Mouse (Mus musculus): ENCODE results near the gene Zfp428. TPM values are rescaled to one million over a fixed set of nuclear protein-coding genes. Genes with fewer than 3 reads are reported as not detected.

The Zfp428 gene
- polyA plus RNA-seq, 1 experiment from 2014 or later = 336 TPM

- ATAC-seq (replicated peaks) = peak; percentile 15; the same call in 1 of the 2 replicates
- Histone ChIP-seq H3K36me3 (replicated peaks) (peaks cover 12% of the 10 kb centered on the region), H3K4me2 (peak overlapping the region; percentile 85), H3K9me3 (no peaks in the 10 kb centered on the region), H3K9ac (peak overlapping the region; percentile 63), H3K27ac (peak overlapping the region; percentile 94), H3K4me1 (peaks cover 37% of the 10 kb centered on the region), H3K4me3 (peak overlapping the region; percentile 67), H3K27me3 (replicated peaks) (no peaks in the 10 kb centered on the region)
- WGBS = 62% methylated on average over 11 of the region's 11 CpGs
These were observed 22.8 kb downstream of the Zfp428 start for GRCm38 (mm10) chr7:24529580-24529979.

- ATAC-seq (replicated peaks) = peak; percentile 94
- H3K4me2 ChIP-seq = peak within 1 kb of the TSS; percentile 85
- no peaks in the 10 kb centered on the region for H3K9me3 ChIP-seq
- H3K4me1 ChIP-seq = peaks cover 43% of the 10 kb centered on the region
- H3K4me3 ChIP-seq = peak within 1 kb of the TSS; percentile 67
- no peaks in the 10 kb centered on the region for H3K27me3 ChIP-seq (replicated peaks)
- peaks cover 12% of the 10 kb centered on the region for H3K36me3 ChIP-seq (replicated peaks)
- peak within 1 kb of the TSS; percentile 94 for H3K27ac ChIP-seq
- under 1% methylated on average over 44 of the region's 44 CpGs for WGBS
- H3K9ac ChIP-seq = peak within 1 kb of the TSS; percentile 90
These were observed 23.5 kb downstream of the Zfp428 start, which contains the start of gene Irgq for GRCm38 (mm10) chr7:24530062-24530931. Gene Irgq, plus strand, starts transcription at chr7:24530689.

- H3K9me3 ChIP-seq = no peaks in the 10 kb centered on the region
- under 1% methylated on average over 43 of the region's 43 CpGs for WGBS
- H3K36me3 ChIP-seq (replicated peaks) = peaks cover 18% of the 10 kb centered on the region
- no peaks in the 10 kb centered on the region for H3K27me3 ChIP-seq (replicated peaks)
- peak overlapping the region; percentile 94 for H3K27ac ChIP-seq
- H3K4me2 ChIP-seq = peak overlapping the region; percentile 85
- peak; percentile 40 for ATAC-seq (replicated peaks)
- peaks cover 43% of the 10 kb centered on the region for H3K4me1 ChIP-seq
- H3K4me3 ChIP-seq = peak overlapping the region; percentile 67
- peak overlapping the region; percentile 90 for H3K9ac ChIP-seq
These were observed 24.6 kb downstream of the Zfp428 start for GRCm38 (mm10) chr7:24531211-24531971.

DNA sequence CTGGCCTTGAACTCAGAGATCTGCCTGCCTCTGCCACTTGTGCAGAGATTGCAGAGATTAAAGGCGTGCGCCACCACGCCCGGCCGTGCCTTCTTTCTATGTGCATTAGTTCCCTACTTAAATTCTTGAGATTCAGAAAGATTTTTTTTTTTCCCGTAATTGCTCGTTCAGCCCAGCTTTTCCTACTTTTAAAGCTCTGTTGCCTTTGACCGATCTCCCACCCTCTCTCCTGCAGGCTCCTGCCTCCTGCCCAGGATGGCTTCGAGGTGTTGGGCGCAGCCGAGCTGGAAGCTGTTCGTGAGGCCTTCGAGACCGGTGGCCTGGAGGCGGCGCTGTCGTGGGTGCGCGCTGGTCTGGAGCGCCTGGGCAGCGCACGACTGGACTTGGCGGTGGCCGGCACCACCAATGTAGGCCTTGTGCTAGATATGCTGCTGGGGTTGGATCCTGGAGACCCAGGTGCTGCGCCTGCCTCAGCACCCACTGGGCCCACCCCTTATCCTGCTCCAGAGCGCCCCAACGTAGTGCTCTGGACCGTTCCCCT is 26.3 kb downstream of the Zfp428 start:
- Histone ChIP-seq H3K36me3 (replicated peaks) (peaks cover 18% of the 10 kb centered on the region), H3K27me3 (replicated peaks) (no peaks in the 10 kb centered on the region), H3K4me2 (no peak overlapping the region), H3K27ac (no peak overlapping the region), H3K4me1 (peaks cover 44% of the 10 kb centered on the region), H3K9me3 (no peaks in the 10 kb centered on the region), H3K9ac (no peak overlapping the region), H3K4me3 (no peak overlapping the region)
- ATAC-seq (replicated peaks) = no peak
- 63% methylated on average over 28 of the region's 28 CpGs for WGBS

DNA sequence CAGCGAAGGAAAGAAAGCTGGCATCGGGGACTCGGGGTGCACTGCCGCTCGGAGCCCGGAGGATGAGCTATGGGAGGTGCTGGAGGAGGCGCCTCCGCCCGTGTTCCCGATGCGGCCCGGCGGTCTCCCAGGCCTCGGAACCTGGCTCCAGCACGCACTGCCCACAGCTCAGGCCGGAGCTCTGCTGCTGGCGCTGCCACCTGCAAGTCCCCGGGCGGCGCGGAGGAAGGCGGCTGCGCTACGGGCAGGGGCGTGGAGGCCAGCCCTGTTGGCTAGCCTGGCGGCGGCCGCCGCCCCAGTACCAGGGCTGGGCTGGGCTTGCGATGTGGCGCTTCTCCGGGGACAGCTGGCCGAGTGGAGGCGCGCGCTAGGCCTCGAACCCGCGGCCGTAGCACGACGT is 27.0 kb downstream of the Zfp428 start:
- WGBS = 25% methylated on average over 42 of the region's 42 CpGs
- Histone ChIP-seq H3K9me3 (no peaks in the 10 kb centered on the region), H3K4me1 (peaks cover 46% of the 10 kb centered on the region), H3K36me3 (replicated peaks) (peaks cover 18% of the 10 kb centered on the region), H3K4me3 (no peak overlapping the region), H3K4me2 (peak overlapping the region; percentile 14; the same call in 1 of the 2 replicates), H3K9ac (no peak overlapping the region), H3K27me3 (replicated peaks) (no peaks in the 10 kb centered on the region), H3K27ac (no peak overlapping the region)
- ATAC-seq (replicated peaks) = no peak

DNA sequence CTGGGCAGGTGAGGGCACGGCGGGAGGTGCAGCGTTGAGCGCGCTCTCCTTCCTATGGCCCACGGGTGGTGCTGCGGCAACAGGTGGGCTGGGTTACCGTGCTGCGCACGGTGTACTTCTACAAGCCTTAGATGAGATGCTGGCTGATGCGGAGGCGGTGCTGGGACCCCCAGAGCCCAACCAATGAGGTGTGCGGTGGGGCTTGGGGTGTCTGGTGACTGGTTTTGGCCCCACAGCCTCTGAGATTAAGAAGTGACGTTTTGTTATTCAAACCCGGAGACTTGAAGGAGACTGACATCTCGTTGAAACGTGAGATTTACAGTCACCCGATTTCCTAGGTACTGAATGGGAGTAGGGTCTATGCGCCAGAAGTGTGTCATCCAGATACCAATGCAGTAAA is 27.5 kb downstream of the Zfp428 start:
- WGBS = 30% methylated on average over 19 of the region's 19 CpGs

GRCm38 (mm10) chr7:24537081-24537480 is 30.3 kb downstream of the Zfp428 start:
- ATAC-seq (replicated peaks) = no peak
- H3K27ac ChIP-seq = no peak overlapping the region
- 85% methylated on average over 4 of the region's 4 CpGs for WGBS

More for the DNA sequence above, 27.5 kb downstream of the Zfp428 start:
- H3K9ac ChIP-seq = no peak overlapping the region
- H3K9me3 ChIP-seq = no peaks in the 10 kb centered on the region
- H3K27ac ChIP-seq = no peak overlapping the region
- H3K36me3 ChIP-seq (replicated peaks) = peaks cover 18% of the 10 kb centered on the region
- no peak for ATAC-seq (replicated peaks)
- H3K27me3 ChIP-seq (replicated peaks) = no peaks in the 10 kb centered on the region
- H3K4me2 ChIP-seq = peak overlapping the region; percentile 14; the same call in 1 of the 2 replicates
- peaks cover 43% of the 10 kb centered on the region for H3K4me1 ChIP-seq
- H3K4me3 ChIP-seq = no peak overlapping the region

GRCm38 (mm10) chr7:24537591-24537990 is 30.8 kb downstream of the Zfp428 start:
- Histone ChIP-seq H3K27me3 (replicated peaks) (no peaks in the 10 kb centered on the region), H3K27ac (no peak overlapping the region), H3K4me1 (peaks cover 28% of the 10 kb centered on the region), H3K4me2 (no peak overlapping the region), H3K9me3 (no peaks in the 10 kb centered on the region), H3K9ac (no peak overlapping the region), H3K36me3 (replicated peaks) (peaks cover 18% of the 10 kb centered on the region), H3K4me3 (no peak overlapping the region)
- ATAC-seq (replicated peaks) = no peak
- 82% methylated on average over 5 of the region's 5 CpGs for WGBS

More at GRCm38 (mm10) chr7:24537081-24537480, 30.3 kb downstream of the Zfp428 start:
- H3K9me3 ChIP-seq = no peaks in the 10 kb centered on the region
- no peak overlapping the region for H3K4me2 ChIP-seq
- peaks cover 33% of the 10 kb centered on the region for H3K4me1 ChIP-seq
- H3K4me3 ChIP-seq = no peak overlapping the region
- no peak overlapping the region for H3K9ac ChIP-seq
- H3K27me3 ChIP-seq (replicated peaks) = no peaks in the 10 kb centered on the region
- peaks cover 18% of the 10 kb centered on the region for H3K36me3 ChIP-seq (replicated peaks)

- ATAC-seq (replicated peaks) = no peak
- 49% methylated on average over 5 of the region's 5 CpGs for WGBS
- H3K27ac ChIP-seq = no peak overlapping the region
- no peaks in the 10 kb centered on the region for H3K27me3 ChIP-seq (replicated peaks)
- no peaks in the 10 kb centered on the region for H3K9me3 ChIP-seq
- H3K4me1 ChIP-seq = peaks cover 23% of the 10 kb centered on the region
- no peak overlapping the region for H3K9ac ChIP-seq
- no peak overlapping the region for H3K4me3 ChIP-seq
- peaks cover 17% of the 10 kb centered on the region for H3K36me3 ChIP-seq (replicated peaks)
- H3K4me2 ChIP-seq = no peak overlapping the region
These were observed 31.3 kb downstream of the Zfp428 start for GRCm38 (mm10) chr7:24538154-24538553.

DNA sequence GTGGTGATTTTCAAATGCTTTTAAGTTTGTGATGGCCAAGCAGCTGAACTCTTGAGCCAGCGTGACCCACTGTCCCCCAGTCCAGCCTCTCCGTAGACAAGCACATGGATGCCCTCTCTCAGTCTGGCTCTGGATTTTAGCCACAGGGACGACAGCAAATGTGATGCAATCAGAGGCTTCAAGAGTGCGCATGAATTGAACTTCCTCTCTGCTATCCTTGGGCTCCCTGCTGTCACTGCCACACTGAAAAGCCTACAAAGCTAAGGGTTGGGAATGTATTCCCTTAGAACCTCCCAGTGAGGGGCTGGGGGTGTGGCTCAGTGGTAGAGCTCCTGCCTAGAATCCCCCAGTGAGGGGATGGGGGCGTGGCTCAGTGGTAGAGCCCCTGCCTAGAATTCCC is 31.9 kb downstream of the Zfp428 start:
- peak; percentile 28; the same call in 1 of the 2 replicates for ATAC-seq (replicated peaks)
- peaks cover 12% of the 10 kb centered on the region for H3K36me3 ChIP-seq (replicated peaks)
- no peaks in the 10 kb centered on the region for H3K9me3 ChIP-seq
- WGBS = 75% methylated on average over 5 of the region's 5 CpGs
- H3K4me1 ChIP-seq = peaks cover 18% of the 10 kb centered on the region
- no peak overlapping the region for H3K27ac ChIP-seq
- H3K9ac ChIP-seq = no peak overlapping the region
- H3K4me3 ChIP-seq = no peak overlapping the region
- H3K27me3 ChIP-seq (replicated peaks) = no peaks in the 10 kb centered on the region
- H3K4me2 ChIP-seq = no peak overlapping the region

- H3K4me3 ChIP-seq = no peak overlapping the region
- H3K27ac ChIP-seq = no peak overlapping the region
- ATAC-seq (replicated peaks) = no peak
- H3K4me2 ChIP-seq = no peak overlapping the region
- 92% methylated on average over 4 of the region's 4 CpGs for WGBS
- peaks cover 7% of the 10 kb centered on the region for H3K36me3 ChIP-seq (replicated peaks)
- no peak overlapping the region for H3K9ac ChIP-seq
- peaks cover 8% of the 10 kb centered on the region for H3K4me1 ChIP-seq
- H3K9me3 ChIP-seq = no peaks in the 10 kb centered on the region
- no peaks in the 10 kb centered on the region for H3K27me3 ChIP-seq (replicated peaks)
These were observed 32.9 kb downstream of the Zfp428 start for GRCm38 (mm10) chr7:24539686-24540085.

- H3K4me1 ChIP-seq = peaks cover 16% of the 10 kb centered on the region
- H3K27ac ChIP-seq = no peak overlapping the region
- H3K9me3 ChIP-seq = no peaks in the 10 kb centered on the region
- no peaks in the 10 kb centered on the region for H3K36me3 ChIP-seq (replicated peaks)
- no peak overlapping the region for H3K4me2 ChIP-seq
- H3K9ac ChIP-seq = no peak overlapping the region
- H3K27me3 ChIP-seq (replicated peaks) = no peaks in the 10 kb centered on the region
- H3K4me3 ChIP-seq = no peak overlapping the region
- no peak for ATAC-seq (replicated peaks)
- WGBS = 83% methylated on average over 2 of the region's 2 CpGs
These were observed 37.7 kb downstream of the Zfp428 start for GRCm38 (mm10) chr7:24544506-24544905.

Data from midbrain, embryonic 15.5 days (tissue).